Mouse (Mus musculus) stomach, postnatal 0 days (tissue): ENCODE results near the gene Efcab2.

Experiments used
- CTCF ChIP-seq: IDR thresholded peaks from 2 replicates; pipeline ENCODE4 v1.5.1; 2016; ENCODE audit warnings: antibody characterized with exemption, low read depth, mild to moderate bottlenecking, moderate library complexity
- EP300 ChIP-seq: optimal IDR thresholded peaks from 2 replicates; pipeline ENCODE3; 2016; ENCODE audit warnings: antibody characterized with exemption

DNA sequence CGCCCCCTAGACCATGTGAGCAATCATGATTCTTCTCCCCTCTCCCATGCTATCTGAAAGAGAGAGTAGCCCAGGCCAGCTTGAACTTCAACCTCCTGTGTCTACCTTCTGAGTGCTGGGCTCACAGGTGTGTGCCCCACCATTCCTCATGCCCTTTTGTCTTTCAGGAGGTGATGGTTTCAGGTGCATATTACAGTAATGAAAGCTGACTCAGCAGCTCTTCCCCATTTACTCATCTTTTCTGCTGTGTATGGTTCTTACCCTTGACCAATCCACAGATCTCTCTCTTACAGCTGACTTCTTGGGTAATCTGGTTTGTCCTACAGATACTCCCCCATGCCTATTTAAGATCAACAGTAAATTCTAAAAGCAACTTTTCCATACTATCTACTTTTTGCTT lies 26.7 kb upstream of the Efcab2 start:
- TF ChIP-seq CTCF (no peak), EP300 (no peak)
